Mouse (Mus musculus) granulocyte monocyte progenitor cell, adult 5-6 weeks (primary cell): ENCODE results near the gene Tmem247. TPM values are rescaled to one million over a fixed set of nuclear protein-coding genes. Genes with fewer than 3 reads are reported as not detected.
A peak's percentile ranks its signal among the peaks of the same experiment; 100 is the strongest.

Experiments
- ATAC-seq: replicated peaks from 2 replicates; pipeline ENCODE4 v1.8.0; 2016; ENCODE audit warnings: mild to moderate bottlenecking, moderate TSS enrichment, inconsistent platforms; ENCODE audit not compliant: poor library complexity, severe bottlenecking
- total RNA-seq, 2 experiments: library from RNA; stranded (forward) in 1 of 2; stranded (reverse) in 1 of 2; fragments of 200-712, 200-1000 nt in 1 of 2; fragments of >200 nt in 1 of 2; fragmentation: Nextera tagmentation in 1 of 2; gene quantifications; 2 replicates each; pipeline ENCODE4 v1.2.3; 2014 to 2017

Gene Tmem247
- total RNA-seq, 2 experiments from 2014 or later, result not detected

- ATAC-seq, result peak; percentile 51
These were observed 45.2 kb downstream of the Tmem247 start for GRCm38 (mm10) chr17:86962297-86962893.

GRCm38 (mm10) chr17:86962894-86963585 lies 45.9 kb downstream of the Tmem247 start, which contains the start of gene Rhoq:
Rhoq (plus strand) TSS chr17:86963082.
- peak; percentile 38 for ATAC-seq

GRCm38 (mm10) chr17:86963586-86963902 lies 46.4 kb downstream of the Tmem247 start:
- ATAC-seq, result no peak

- ATAC-seq, result no peak
These were observed 46.9 kb downstream of the Tmem247 start for GRCm38 (mm10) chr17:86964041-86964440.

GRCm38 (mm10) chr17:86964502-86964901 lies 47.4 kb downstream of the Tmem247 start:
- ATAC-seq, result peak; percentile 55

GRCm38 (mm10) chr17:86965121-86965520 lies 48.0 kb downstream of the Tmem247 start:
- ATAC-seq, result no peak

GRCm38 (mm10) chr17:86966040-86966439 lies 48.9 kb downstream of the Tmem247 start:
- ATAC-seq, result no peak

- no peak for ATAC-seq
These were observed 49.9 kb downstream of the Tmem247 start for GRCm38 (mm10) chr17:86967048-86967447.

- ATAC-seq, result no peak
These were observed 50.7 kb downstream of the Tmem247 start for GRCm38 (mm10) chr17:86967536-86968525.

GRCm38 (mm10) chr17:86968581-86968980 lies 51.4 kb downstream of the Tmem247 start:
- no peak for ATAC-seq

GRCm38 (mm10) chr17:86969582-86969981 lies 52.4 kb downstream of the Tmem247 start:
- ATAC-seq, result peak; percentile 74

- ATAC-seq, result no peak
These were observed 53.0 kb downstream of the Tmem247 start for GRCm38 (mm10) chr17:86970026-86970750.

- ATAC-seq, result no peak
These were observed 53.9 kb downstream of the Tmem247 start for GRCm38 (mm10) chr17:86971036-86971435.

- 0 out of 2 replicates have a peak, but pooled peaks have one; percentile 8 for ATAC-seq
These were observed 54.7 kb downstream of the Tmem247 start for GRCm38 (mm10) chr17:86971860-86972259.

Other genes starting within 250 kb of the Tmem247 start
- 0.49 TPM in 1 of 2 replicates, not detected in the other for gene Epas1, start 163.6 kb upstream of the Tmem247 start, total RNA-seq (2014; fragmentation: Nextera tagmentation)
- under 0.01 and 0.15 TPM in 2 replicates for gene Epas1, start 163.6 kb upstream of the Tmem247 start, total RNA-seq (2017)
- gene Atp6v1e2, start 30.5 kb downstream of the Tmem247 start, total RNA-seq (2014; fragmentation: Nextera tagmentation), result not detected in 2 replicates
- gene Atp6v1e2, start 30.5 kb downstream of the Tmem247 start, total RNA-seq (2017), result not detected in 2 replicates
- gene Rhoq, start 45.7 kb downstream of the Tmem247 start, total RNA-seq (2014; fragmentation: Nextera tagmentation), result 2.8 and 5.4 TPM in 2 replicates
- 2.0 and 3.1 TPM in 2 replicates for gene Rhoq, start 45.7 kb downstream of the Tmem247 start, total RNA-seq (2017)
- 13.8 and 17.0 TPM in 2 replicates for gene Pigf, start 108.1 kb downstream of the Tmem247 start, total RNA-seq (2014; fragmentation: Nextera tagmentation)
- 22.3 and 25.0 TPM in 2 replicates for gene Pigf, start 108.1 kb downstream of the Tmem247 start, total RNA-seq (2017)
- gene Cript, start 108.2 kb downstream of the Tmem247 start, total RNA-seq (2014; fragmentation: Nextera tagmentation), result 75.0 and 82.0 TPM in 2 replicates
- gene Cript, start 108.2 kb downstream of the Tmem247 start, total RNA-seq (2017), result 57.9 and 68.6 TPM in 2 replicates
- 6.0 and 6.3 TPM in 2 replicates for gene Socs5, start 190.3 kb downstream of the Tmem247 start, total RNA-seq (2014; fragmentation: Nextera tagmentation)
- gene Socs5, start 190.3 kb downstream of the Tmem247 start, total RNA-seq (2017), result 3.0 and 3.3 TPM in 2 replicates